Mouse (Mus musculus) CH12.LX (cell line): ENCODE measurements around the gene Asic1. TPM values are rescaled to one million over a fixed set of nuclear protein-coding genes. Genes with fewer than 3 reads are reported as not detected.

Experiments used
- DNase-seq: peaks from one replicate; pipeline ENCODE4 v3.0.0-alpha.2; 2013; ENCODE audit errors: extremely low read depth
- H3K27ac ChIP-seq: 2 replicates; pipeline ENCODE4 v1.5.1; 2012; ENCODE audit warnings: low read depth, mild to moderate bottlenecking, control low read depth, moderate library complexity; ENCODE audit not compliant: insufficient read depth
- H3K27me3 ChIP-seq: replicated peaks from 2 replicates; pipeline ENCODE3; 2012; ENCODE audit warnings: inconsistent platforms
- H3K36me3 ChIP-seq, 2 experiments: replicated peaks in 1 of 2; 2 replicates each; pipeline versions ENCODE3 to v1.6.1; 2012; ENCODE audit warnings: inconsistent platforms in 1 of 2, low read length in 1 of 2, mild to moderate bottlenecking in 1 of 2, mixed read lengths in 1 of 2, moderate library complexity in 1 of 2; ENCODE audit not compliant: control insufficient read depth in 1 of 2, insufficient read depth in 1 of 2
- H3K4me1 ChIP-seq, 2 experiments: 2 replicates each; pipeline ENCODE4 v1.6.1; 2012; ENCODE audit warnings: inconsistent platforms in 1 of 2, moderate library complexity in 1 of 2; ENCODE audit not compliant: insufficient read depth in 2 of 2, control insufficient read depth in 1 of 2
- H3K4me2 ChIP-seq: 2 replicates; pipeline ENCODE4 v1.6.1; 2012; ENCODE audit warnings: low read depth, mild to moderate bottlenecking, control low read depth; ENCODE audit not compliant: poor library complexity, insufficient read depth, severe bottlenecking
- H3K4me3 ChIP-seq, 3 experiments: fragments of 150-350 bp in 1 of 3; sonication (generic) in 1 of 3; replicated peaks in 1 of 3; 2 replicates each; pipeline versions ENCODE3 to v1.5.1; 2011 to 2012; ENCODE audit warnings: low read depth in 2 of 3, low read length in 2 of 3, mild to moderate bottlenecking in 2 of 3, moderate library complexity in 2 of 3, control low read depth in 1 of 3, improper control_type of control experiment in 1 of 3, inconsistent platforms in 1 of 3, mixed read lengths in 1 of 3; ENCODE audit not compliant: poor library complexity in 1 of 3
- H3K79me2 ChIP-seq: replicated peaks from 2 replicates; pipeline ENCODE4 v1.6.1; 2012; ENCODE audit warnings: mild to moderate bottlenecking, moderate library complexity; ENCODE audit not compliant: control insufficient read depth, poor library complexity, insufficient read depth, severe bottlenecking; ENCODE audit errors: extremely low read depth
- H3K9ac ChIP-seq: 2 replicates; pipeline ENCODE4 v1.6.1; 2012; ENCODE audit warnings: low read depth, mild to moderate bottlenecking, control low read depth, moderate library complexity; ENCODE audit not compliant: insufficient read depth
- H3K9me3 ChIP-seq: replicated peaks from 2 replicates; pipeline ENCODE3; 2012; ENCODE audit warnings: low read length, inconsistent platforms, mixed read lengths
- CHD1 ChIP-seq: IDR thresholded peaks from 2 replicates; pipeline ENCODE4 v1.6.1; 2012; ENCODE audit warnings: low read depth, low read length, improper control_type of control experiment, inconsistent platforms
- CHD2 ChIP-seq: IDR thresholded peaks from 2 replicates; pipeline ENCODE4 v1.6.1; 2011; ENCODE audit warnings: low read length, improper control_type of control experiment
- CTCF ChIP-seq, 2 experiments: IDR thresholded peaks in 1 of 2; conservative IDR thresholded peaks in 1 of 2; 2 replicates each; pipeline ENCODE4 v1.5.1; 2011 to 2012; ENCODE audit warnings: low read depth in 2 of 2, low read length in 2 of 2, improper control_type of control experiment in 1 of 2, inconsistent platforms in 1 of 2, mild to moderate bottlenecking in 1 of 2, moderate library complexity in 1 of 2
- E2F4 ChIP-seq: IDR thresholded peaks from 2 replicates; pipeline ENCODE4 v1.6.1; 2011; ENCODE audit warnings: low read depth, low read length, improper control_type of control experiment; ENCODE audit not compliant: insufficient replicate concordance
- EP300 ChIP-seq: IDR thresholded peaks from 2 replicates; pipeline ENCODE4 v1.6.1; 2011; ENCODE audit warnings: low read length, improper control_type of control experiment
- ETS1 ChIP-seq: conservative IDR thresholded peaks from 2 replicates; pipeline ENCODE4 v1.6.1; 2012; ENCODE audit warnings: low read depth, mild to moderate bottlenecking, inconsistent platforms, low read length, improper control_type of control experiment, moderate library complexity
- IRF4 ChIP-seq: IDR thresholded peaks from 2 replicates; pipeline ENCODE4 v1.6.1; 2014; ENCODE audit warnings: low read depth, mild to moderate bottlenecking, inconsistent platforms, low read length, improper control_type of control experiment
- JUN ChIP-seq: IDR thresholded peaks from 2 replicates; pipeline ENCODE4 v1.6.1; 2011; ENCODE audit warnings: low read depth, mild to moderate bottlenecking, low read length, improper control_type of control experiment, moderate library complexity; ENCODE audit not compliant: insufficient read depth
- JUND ChIP-seq: conservative IDR thresholded peaks from 2 replicates; pipeline ENCODE4 v1.6.1; 2011; ENCODE audit warnings: low read depth, low read length, improper control_type of control experiment
- KAT2A ChIP-seq: IDR thresholded peaks from 2 replicates; pipeline ENCODE4 v1.6.1; 2012; ENCODE audit warnings: low read length, improper control_type of control experiment, inconsistent platforms; ENCODE audit not compliant: insufficient replicate concordance
- MAFK ChIP-seq: IDR thresholded peaks from 2 replicates; pipeline ENCODE4 v1.6.1; 2011; ENCODE audit warnings: low read length, improper control_type of control experiment; ENCODE audit not compliant: insufficient replicate concordance
- MAX ChIP-seq: IDR thresholded peaks from 2 replicates; pipeline ENCODE4 v1.6.1; 2011; ENCODE audit warnings: low read length, improper control_type of control experiment
- MEF2A ChIP-seq: IDR thresholded peaks from 2 replicates; pipeline ENCODE4 v1.6.1; 2014; ENCODE audit warnings: low read depth, mild to moderate bottlenecking, inconsistent platforms, low read length, improper control_type of control experiment, borderline replicate concordance
- MXI1 ChIP-seq: IDR thresholded peaks from 2 replicates; pipeline ENCODE4 v1.6.1; 2011; ENCODE audit warnings: mild to moderate bottlenecking, low read depth, low read length, improper control_type of control experiment
- MYC ChIP-seq: IDR thresholded peaks from 2 replicates; pipeline ENCODE4 v1.6.1; 2011; ENCODE audit warnings: low read depth, mild to moderate bottlenecking, improper control_type of control experiment, low read length
- NELFE ChIP-seq: IDR thresholded peaks from 2 replicates; pipeline ENCODE4 v1.6.1; 2011; ENCODE audit warnings: low read depth, low read length, improper control_type of control experiment
- NRF1 ChIP-seq: IDR thresholded peaks from 2 replicates; pipeline ENCODE4 v1.6.1; 2014; ENCODE audit warnings: low read depth, mild to moderate bottlenecking, inconsistent platforms, low read length, improper control_type of control experiment, moderate library complexity
- PAX5 ChIP-seq: IDR thresholded peaks from 2 replicates; pipeline ENCODE4 v1.6.1; 2012; ENCODE audit warnings: low read length, inconsistent platforms, mixed read lengths
- POLR2A ChIP-seq: IDR thresholded peaks from 2 replicates; pipeline ENCODE4 v1.6.1; 2011; ENCODE audit warnings: low read depth, mild to moderate bottlenecking, improper control_type of control experiment, low read length
- POLR2AphosphoS2 ChIP-seq: IDR thresholded peaks from 2 replicates; pipeline ENCODE4 v1.6.1; 2011; ENCODE audit warnings: low read depth, low read length, improper control_type of control experiment
- RAD21 ChIP-seq: IDR thresholded peaks from 2 replicates; pipeline ENCODE4 v1.6.1; 2011; ENCODE audit warnings: low read depth, mild to moderate bottlenecking, low read length, improper control_type of control experiment, moderate library complexity
- SMC3 ChIP-seq: IDR thresholded peaks from 2 replicates; pipeline ENCODE4 v1.6.1; 2011; ENCODE audit warnings: low read depth, low read length, improper control_type of control experiment
- TCF12 ChIP-seq: IDR thresholded peaks from 2 replicates; pipeline ENCODE4 v1.6.1; 2014; ENCODE audit warnings: low read depth, mild to moderate bottlenecking, inconsistent platforms, low read length, improper control_type of control experiment
- UBTF ChIP-seq: IDR thresholded peaks from 2 replicates; pipeline ENCODE4 v1.6.1; 2012; ENCODE audit warnings: low read depth, mild to moderate bottlenecking, inconsistent platforms, low read length, improper control_type of control experiment, moderate library complexity
- USF1 ChIP-seq: IDR thresholded peaks from 2 replicates; pipeline ENCODE4 v1.6.1; 2014; ENCODE audit warnings: low read depth, mild to moderate bottlenecking, inconsistent platforms, low read length, improper control_type of control experiment
- USF2 ChIP-seq: conservative IDR thresholded peaks from 2 replicates; pipeline ENCODE4 v1.6.1; 2011; ENCODE audit warnings: low read depth, low read length, improper control_type of control experiment
- ZC3H11A ChIP-seq: IDR thresholded peaks from 2 replicates; pipeline ENCODE4 v1.6.1; 2012; ENCODE audit warnings: low read depth, mild to moderate bottlenecking, inconsistent platforms, low read length, improper control_type of control experiment
- ZKSCAN1 ChIP-seq: IDR thresholded peaks from 2 replicates; pipeline ENCODE4 v1.6.1; 2012; ENCODE audit warnings: low read depth, inconsistent platforms, low read length, improper control_type of control experiment, borderline replicate concordance
- ZNF384 ChIP-seq: IDR thresholded peaks from 2 replicates; pipeline ENCODE4 v1.6.1; 2012; ENCODE audit warnings: low read depth, low read length, improper control_type of control experiment, inconsistent platforms
- dilution Hi-C: fragments of 300-500 bp; cut with MboI; formaldehyde crosslinking; loops from 2 replicates; pipeline ENCODE4 v1.14.3; 2020; ENCODE audit warnings: low sequenced_read_pairs; ENCODE audit not compliant: extremely low pct_unique_long_range_greater_than_20kb, extremely low pct_ligation_motif_present
- in situ Hi-C: fragments of 300-500 bp; cut with MboI; formaldehyde crosslinking; loops from 3 replicates; pipeline ENCODE4 v1.14.3; 2019; ENCODE audit warnings: low sequenced_read_pairs, low pct_ligation_motif_present, low pct_unique_long_range_greater_than_20kb, mixed read lengths
- polyA plus RNA-seq: library from polyadenylated mRNA; unstranded; fragments of >175 nt; gene quantifications from 2 replicates; pipeline ENCODE4 v1.2.1, GENCODE M21; 2012; ENCODE audit warnings: low read depth; ENCODE audit not compliant: insufficient read length
- total RNA-seq, 2 experiments: library from RNA; depleted of rRNA; stranded (reverse); fragments of 300-350 nt in 1 of 2; fragments of >200 nt in 1 of 2; gene quantifications; 2 replicates each; pipeline ENCODE4 v1.2.3; 2012 to 2014

Gene Asic1
- total and polyA plus RNA-seq, 3 experiments: 0.47 to 0.94 TPM; not detected in 1

DNA sequence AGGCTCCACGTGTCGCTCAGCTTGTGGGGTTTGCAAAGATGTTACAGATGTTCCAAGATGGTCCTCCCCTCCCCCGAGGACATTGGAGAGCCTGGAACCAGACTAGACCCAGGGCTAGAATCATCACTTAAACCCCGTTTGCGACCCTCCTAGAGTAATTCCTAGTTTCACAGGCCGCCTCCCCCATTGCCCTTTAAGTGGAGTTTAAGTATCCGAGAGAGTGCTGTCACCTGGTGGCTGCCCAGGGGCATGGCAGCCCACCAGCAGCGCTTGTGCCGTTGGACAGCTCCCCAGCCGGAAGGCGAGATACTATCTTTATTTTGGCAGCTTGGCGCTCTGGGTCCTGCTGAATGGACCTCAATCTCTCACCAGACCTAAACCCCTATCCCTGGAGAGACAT, 1.3 kb upstream of the Asic1 start:
- Histone ChIP-seq H3K4me2 (no peak overlapping the region), H3K4me1 (peaks cover 0 to 14% of the 10 kb centered on the region in 2 experiments; a peak in 2 of 4 replicates), H3K27ac (no peak overlapping the region)
- TF ChIP-seq MXI1 (peak; percentile 37; the same call in 1 of the 2 replicates), SMC3 (peak; percentile 99), CHD2 (no peak), USF1 (no peak), CHD1 (no peak), NELFE (peak; percentile 33; the same call in 1 of the 2 replicates), NRF1 (no peak), IRF4 (peak; percentile 15; the same call in 1 of the 2 replicates), PAX5 (no peak), JUND (no peak), POLR2AphosphoS2 (no peak), ZC3H11A (peak; percentile 76), EP300 (no peak), RAD21 (peak; percentile 83), CTCF (conservative IDR thresholded peaks at IDR 0.05 in 1 of 2, IDR thresholded peaks at IDR 0.05 in 1 of 2; ENCODE audit: low read depth in 2 of 2, low read length in 2 of 2) (peak; percentile 92 to 98), MEF2A (no peak), MAFK (no peak), MAX (no peak), POLR2A (no peak), ETS1 (no peak), ZNF384 (no peak), JUN (no peak), TCF12 (no peak), MYC (no peak), UBTF (no peak), ZKSCAN1 (no peak), E2F4 (no peak), KAT2A (no peak), USF2 (no peak)
- TF ChIP-seq, all 38 proteins: peak for 7
- peaks cover 71% of the 10 kb centered on the region for H3K27me3 ChIP-seq
- dilution Hi-C loops (no loop called here), in situ Hi-C loops (loop anchor here (5.0 kb wide), 1 partner anchor 72 kb away; no protein-coding TSS in a partner anchor)
- peaks cover 4% of the 10 kb centered on the region for H3K9me3 ChIP-seq
- no peaks in the 10 kb centered on the region for H3K79me2 ChIP-seq
- no peak overlapping the region for H3K4me3 ChIP-seq
- H3K36me3 ChIP-seq: no peaks in the 10 kb centered on the region
- peak; percentile 61 for DNase-seq
- no peak overlapping the region for H3K9ac ChIP-seq
